Mouse (Mus musculus): ENCODE measurements around the gene Efcab5. TPM values are rescaled to one million over a fixed set of nuclear protein-coding genes. Genes with fewer than 3 reads are reported as not detected.
A peak's percentile ranks its signal among the peaks of the same experiment; 100 is the strongest.
"Not testable (repeated sequence)": the region's sequence is repeated elsewhere in the genome, so short reads cannot be mapped to it uniquely, and the experiment has no call there.

Efcab5 gene
- polyA plus RNA-seq, 1 experiment, result 1.7 TPM

- Histone ChIP-seq H3K4me3 (replicated peaks; ENCODE audit: insufficient read depth, low read depth, low read length) (no peak overlapping the region), H3K27me3 (ENCODE audit: control insufficient read depth, insufficient read depth, low read length) (no peaks in the 10 kb centered on the region), H3K4me1 (ENCODE audit: control insufficient read depth, insufficient read depth, low read length) (no peaks in the 10 kb centered on the region), H3K27ac (ENCODE audit: insufficient read depth, low read length) (no peak overlapping the region)
- 86% methylated on average over 4 of the region's 4 CpGs for WGBS
- no peak for DNase-seq
- TF ChIP-seq CTCF (IDR thresholded peaks at IDR 0.05; ENCODE audit: borderline replicate concordance, insufficient read depth, low read depth, low read length) (no peak), POLR2A (IDR thresholded peaks at IDR 0.05; ENCODE audit: borderline replicate concordance, insufficient read depth, low read length) (no peak)
These were observed 43.3 kb downstream of the Efcab5 start for GRCm38 (mm10) chr11:77145423-77145822.

GRCm38 (mm10) chr11:77141938-77142337, 46.8 kb downstream of the Efcab5 start:
- WGBS, result 67% methylated on average over 6 of the region's 6 CpGs
- no peak overlapping the region for H3K27ac ChIP-seq (ENCODE audit: insufficient read depth, low read length)
- TF ChIP-seq POLR2A (IDR thresholded peaks at IDR 0.05; ENCODE audit: borderline replicate concordance, insufficient read depth, low read length) (no peak), CTCF (IDR thresholded peaks at IDR 0.05; ENCODE audit: borderline replicate concordance, insufficient read depth, low read depth, low read length) (no peak)

GRCm38 (mm10) chr11:77139976-77140375, 48.8 kb downstream of the Efcab5 start:
- DNase-seq, result no peak
- Histone ChIP-seq H3K27ac (ENCODE audit: insufficient read depth, low read length) (no peak overlapping the region), H3K27me3 (ENCODE audit: control insufficient read depth, insufficient read depth, low read length) (no peaks in the 10 kb centered on the region), H3K4me1 (ENCODE audit: control insufficient read depth, insufficient read depth, low read length) (no peaks in the 10 kb centered on the region), H3K4me3 (replicated peaks; ENCODE audit: insufficient read depth, low read depth, low read length) (no peak overlapping the region)
- no peak for TF ChIP-seq POLR2A (IDR thresholded peaks at IDR 0.05; ENCODE audit: borderline replicate concordance, insufficient read depth, low read length)
- TF ChIP-seq CTCF (IDR thresholded peaks at IDR 0.05; ENCODE audit: borderline replicate concordance, insufficient read depth, low read depth, low read length), result no peak
- WGBS, result 86% methylated on average over 6 of the region's 6 CpGs

More at GRCm38 (mm10) chr11:77141938-77142337, 46.8 kb downstream of the Efcab5 start:
- Histone ChIP-seq H3K4me3 (replicated peaks; ENCODE audit: insufficient read depth, low read depth, low read length) (no peak overlapping the region), H3K4me1 (ENCODE audit: control insufficient read depth, insufficient read depth, low read length) (no peaks in the 10 kb centered on the region), H3K27me3 (ENCODE audit: control insufficient read depth, insufficient read depth, low read length) (no peaks in the 10 kb centered on the region)
- no peak for DNase-seq

- H3K4me3 ChIP-seq (replicated peaks; ENCODE audit: insufficient read depth, low read depth, low read length), result no peak overlapping the region
- TF ChIP-seq CTCF (IDR thresholded peaks at IDR 0.05; ENCODE audit: borderline replicate concordance, insufficient read depth, low read depth, low read length) (no peak), POLR2A (IDR thresholded peaks at IDR 0.05; ENCODE audit: borderline replicate concordance, insufficient read depth, low read length) (no peak)
- 94% methylated on average over 4 of the region's 4 CpGs for WGBS
- no peaks in the 10 kb centered on the region for H3K4me1 ChIP-seq (ENCODE audit: control insufficient read depth, insufficient read depth, low read length)
- DNase-seq, result no peak
- H3K27ac ChIP-seq (ENCODE audit: insufficient read depth, low read length), result no peak overlapping the region
- no peaks in the 10 kb centered on the region for H3K27me3 ChIP-seq (ENCODE audit: control insufficient read depth, insufficient read depth, low read length)
These were observed 55.3 kb downstream of the Efcab5 start for GRCm38 (mm10) chr11:77133450-77133849.

- Histone ChIP-seq H3K27me3 (ENCODE audit: control insufficient read depth, insufficient read depth, low read length) (no peaks in the 10 kb centered on the region), H3K4me3 (replicated peaks; ENCODE audit: insufficient read depth, low read depth, low read length) (no peak overlapping the region), H3K27ac (ENCODE audit: insufficient read depth, low read length) (no peak overlapping the region), H3K4me1 (ENCODE audit: control insufficient read depth, insufficient read depth, low read length) (no peaks in the 10 kb centered on the region)
- no peak for DNase-seq
- TF ChIP-seq POLR2A (IDR thresholded peaks at IDR 0.05; ENCODE audit: borderline replicate concordance, insufficient read depth, low read length) (no peak), CTCF (IDR thresholded peaks at IDR 0.05; ENCODE audit: borderline replicate concordance, insufficient read depth, low read depth, low read length) (peak; percentile 42; the same call in 1 of the 2 replicates)
- 57% methylated on average over 3 of the region's 3 CpGs for WGBS
These were observed 56.2 kb downstream of the Efcab5 start for GRCm38 (mm10) chr11:77132580-77132979.

GRCm38 (mm10) chr11:77128562-77128961, 60.2 kb downstream of the Efcab5 start:
- Histone ChIP-seq H3K4me1 (ENCODE audit: control insufficient read depth, insufficient read depth, low read length) (no peaks in the 10 kb centered on the region), H3K4me3 (replicated peaks; ENCODE audit: insufficient read depth, low read depth, low read length) (no peak overlapping the region), H3K27ac (ENCODE audit: insufficient read depth, low read length) (no peak overlapping the region), H3K27me3 (ENCODE audit: control insufficient read depth, insufficient read depth, low read length) (no peaks in the 10 kb centered on the region)
- no peak for DNase-seq
- no peak for TF ChIP-seq POLR2A (IDR thresholded peaks at IDR 0.05; ENCODE audit: borderline replicate concordance, insufficient read depth, low read length)
- no peak for TF ChIP-seq CTCF (IDR thresholded peaks at IDR 0.05; ENCODE audit: borderline replicate concordance, insufficient read depth, low read depth, low read length)
- 92% methylated on average over 3 of the region's 3 CpGs for WGBS

- Histone ChIP-seq H3K4me1 (ENCODE audit: control insufficient read depth, insufficient read depth, low read length) (no peaks in the 10 kb centered on the region; the same call in 1 of the 2 replicates), H3K27me3 (ENCODE audit: control insufficient read depth, insufficient read depth, low read length) (no peaks in the 10 kb centered on the region), H3K27ac (ENCODE audit: insufficient read depth, low read length) (no peak overlapping the region), H3K4me3 (replicated peaks; ENCODE audit: insufficient read depth, low read depth, low read length) (no peak overlapping the region)
- DNase-seq, result peak in 1 of 2 experiments; percentile 9
- 24% methylated on average over 6 of the region's 6 CpGs for WGBS
- TF ChIP-seq CTCF (IDR thresholded peaks at IDR 0.05; ENCODE audit: borderline replicate concordance, insufficient read depth, low read depth, low read length) (no peak), POLR2A (IDR thresholded peaks at IDR 0.05; ENCODE audit: borderline replicate concordance, insufficient read depth, low read length) (no peak)
These were observed 77.6 kb downstream of the Efcab5 start for GRCm38 (mm10) chr11:77111141-77111540.

- TF ChIP-seq POLR2A (IDR thresholded peaks at IDR 0.05; ENCODE audit: borderline replicate concordance, insufficient read depth, low read length) (no peak), CTCF (IDR thresholded peaks at IDR 0.05; ENCODE audit: borderline replicate concordance, insufficient read depth, low read depth, low read length) (no peak)
- H3K27me3 ChIP-seq (ENCODE audit: control insufficient read depth, insufficient read depth, low read length), result no peaks in the 10 kb centered on the region
- 91% methylated on average over 6 of the region's 6 CpGs for WGBS
These were observed 80.3 kb downstream of the Efcab5 start for GRCm38 (mm10) chr11:77108442-77108841.

GRCm38 (mm10) chr11:77107872-77108271, 80.9 kb downstream of the Efcab5 start:
- not testable (repeated sequence) for H3K4me1 ChIP-seq (ENCODE audit: control insufficient read depth, insufficient read depth, low read length); H3K27ac ChIP-seq (ENCODE audit: insufficient read depth, low read length); H3K4me3 ChIP-seq (replicated peaks; ENCODE audit: insufficient read depth, low read depth, low read length); H3K27me3 ChIP-seq (ENCODE audit: control insufficient read depth, insufficient read depth, low read length); DNase-seq
- WGBS, result 80% methylated on average over 12 of the region's 12 CpGs

More at GRCm38 (mm10) chr11:77108442-77108841, 80.3 kb downstream of the Efcab5 start:
- no peaks in the 10 kb centered on the region; the same call in 1 of the 2 replicates for H3K4me1 ChIP-seq (ENCODE audit: control insufficient read depth, insufficient read depth, low read length)
- DNase-seq, result no peak
- no peak overlapping the region for H3K27ac ChIP-seq (ENCODE audit: insufficient read depth, low read length)
- H3K4me3 ChIP-seq (replicated peaks; ENCODE audit: insufficient read depth, low read depth, low read length), result no peak overlapping the region
